In genomic region chr2:80447291-80447791, GRCm38 (mm10) we compare ENCODE assay signal across 8 mouse cellular contexts. TPM values are rescaled to one million over a fixed set of nuclear protein-coding genes. Genes with fewer than 3 reads are reported as not detected.
DNase-seq lines count a peak whose midpoint lies in the region; ATAC-seq and TF ChIP-seq lines count a peak whose summit lies in the region.

Frzb (minus strand) TSS chr2:80447625.

- H3K4me3 ChIP-seq in ES-E14 (ENCODE audit: insufficient read depth in 1 of 2, low read depth in 1 of 2, low read length in 2 of 2, poor library complexity in 1 of 2, severe bottlenecking in 1 of 2) = peak within 1 kb of the TSS; percentile 58 to 60
- H3K4me3 ChIP-seq in forebrain, embryonic 13.5 days = peak within 1 kb of the TSS; percentile 52

- in situ Hi-C loops in ES-E14 (cut with MboI; ENCODE audit: low sequenced_read_pairs in 2 of 2, unreplicated experiment in 2 of 2) = no loop called here

- peak; percentile 27 for DNase-seq in ES-E14 (ENCODE audit: low read depth, low spot score)
- DNase-seq in brain, embryonic 14.5 days (ENCODE audit: low read depth) = peak; percentile 74
- DNase-seq in heart, postnatal 4 days = peak; percentile 67
- peak; percentile 20 to 52 for DNase-seq in layer of hippocampus, postnatal 10 days (ENCODE audit: low spot score in 2 of 2)
- DNase-seq in lung, postnatal 10 days = peak; percentile 45
- DNase-seq in retina, postnatal 1 day = peak; percentile 80
- no peak for DNase-seq in spleen, postnatal 4 days (ENCODE audit: low spot score in 2 of 2)

- no peaks in the 10 kb centered on the region for H3K9me3 ChIP-seq in ES-E14 (ENCODE audit: control insufficient read depth, insufficient read depth, low read depth, low read length)
- no peaks in the 10 kb centered on the region; the same call in 1 of the 2 replicates for H3K9me3 ChIP-seq in forebrain, embryonic 13.5 days (replicated peaks)

- TF ChIP-seq CTCF in brain, embryonic 14.5 days (IDR thresholded peaks at IDR 0.05; ENCODE audit: borderline replicate concordance, extremely low read depth, insufficient read depth, insufficient read length) = no peak

- no peak within 1 kb of the TSS for H3K9ac ChIP-seq in ES-E14 (ENCODE audit: insufficient read depth, low read depth, low read length, poor library complexity, severe bottlenecking)
- peak within 1 kb of the TSS; percentile 73 for H3K9ac ChIP-seq in forebrain, embryonic 13.5 days

- peak within 1 kb of the TSS; percentile 99 for H3K4me2 ChIP-seq in forebrain, embryonic 13.5 days

- no peak for TF ChIP-seq POLR2A in brain, embryonic 14.5 days (IDR thresholded peaks at IDR 0.05; ENCODE audit: borderline replicate concordance, extremely low read depth, insufficient read depth, insufficient read length, poor library complexity, severe bottlenecking)

- no peaks in the 10 kb centered on the region for H3K36me3 ChIP-seq in ES-E14 (ENCODE audit: control insufficient read depth, insufficient read depth, low read length, poor library complexity, severe bottlenecking)
- H3K36me3 ChIP-seq in forebrain, embryonic 13.5 days (ENCODE audit: poor library complexity, severe bottlenecking) = no peaks in the 10 kb centered on the region

- WGBS in forebrain, embryonic 13.5 days = under 1% methylated on average over 33 of the region's 33 CpGs

- no peak within 1 kb of the TSS for H3K27ac ChIP-seq in ES-E14 (ENCODE audit: insufficient read depth, low read depth, low read length, poor library complexity, severe bottlenecking)
- no peak within 1 kb of the TSS for H3K27ac ChIP-seq in forebrain, embryonic 13.5 days

- H3K4me1 ChIP-seq in ES-E14 (ENCODE audit: control insufficient read depth in 2 of 2, insufficient read depth in 2 of 2, low read length in 2 of 2, poor library complexity in 1 of 2) = peaks cover 0 to 2% of the 10 kb centered on the region in 2 experiments; a peak in 1 of 4 replicates
- H3K4me1 ChIP-seq in forebrain, embryonic 13.5 days = peaks cover 22% of the 10 kb centered on the region

- ATAC-seq in forebrain, embryonic 13.5 days = peak; percentile 72

- peaks cover 34% of the 10 kb centered on the region for H3K27me3 ChIP-seq in forebrain, embryonic 13.5 days

TF ChIP-seq in ES-E14, 5 proteins besides CTCF, POLR2A, EP300 and RAD21:
- TF ChIP-seq ZC3H11A (IDR thresholded peaks at IDR 0.05; ENCODE audit: borderline replicate concordance, low read depth, low read length) (no peak), ZNF384 (IDR thresholded peaks at IDR 0.05; ENCODE audit: low read depth, low read length) (no peak), CHD2 (IDR thresholded peaks at IDR 0.05; ENCODE audit: low read depth, low read length) (no peak), HCFC1 (IDR thresholded peaks at IDR 0.05; ENCODE audit: borderline replicate concordance, insufficient read depth, low read length) (no peak)

RNA-seq across cellular contexts. Expression of gene Frzb, which starts in this region (rescaled TPM):
- 0.11 and 0.98 TPM in 2 replicates for total RNA-seq in ES-E14 (2012; rRNA removed)
- 2.3 and 5.1 TPM in 2 replicates for polyA plus RNA-seq in brain, embryonic 14.5 days (2012; rRNA removed)
- polyA plus RNA-seq in forebrain, embryonic 13.5 days (2015; fragmentation: Nextera tagmentation; extraction: Ambion mirVana) = 4.0 and 6.9 TPM in 2 replicates
- 1 to 10 TPM; 7.6 to 8.5 TPM for total RNA-seq in heart, postnatal 4 days (2021)
- 10 to 100 TPM; 16.8 to 17.6 TPM for total RNA-seq in layer of hippocampus, postnatal 10 days (2021)

Comparison
In these comparisons a context has a peak if more than half of its experiments do, and no peak if none do; other contexts are left out.
1. Peak in DNase-seq and H3K4me3 ChIP-seq in ES-E14; RNA of the gene not detected or under 1 TPM.
2. DNase-seq: peak in brain, embryonic 14.5 days (single experiment), heart, postnatal 4 days (single experiment), layer of hippocampus, postnatal 10 days (2 of 2), lung, postnatal 10 days (single experiment) and retina, postnatal 1 day (single experiment); none in spleen, postnatal 4 days (0 of 2).